Mouse (Mus musculus): ENCODE measurements around the gene Asb15. TPM values are rescaled to one million over a fixed set of nuclear protein-coding genes. Genes with fewer than 3 reads are reported as not detected.
A peak's percentile ranks its signal among the peaks of the same experiment; 100 is the strongest.

Asb15 gene
- polyA plus RNA-seq, 1 experiment from 2014 or later: not detected

- Histone ChIP-seq H3K4me2 (ENCODE audit: low read length) (no peak overlapping the region), H3K27me3 (replicated peaks; ENCODE audit: control insufficient read depth, insufficient read depth, low read length) (no peaks in the 10 kb centered on the region), H3K9ac (ENCODE audit: low read length) (no peak overlapping the region), H3K27ac (ENCODE audit: low read depth) (no peak overlapping the region; the same call in 1 of the 2 replicates), H3K4me1 (replicated peaks; ENCODE audit: control insufficient read depth, insufficient read depth, low read length) (no peaks in the 10 kb centered on the region), H3K4me3 (ENCODE audit: low read depth, low read length) (no peak overlapping the region), H3K9me3 (ENCODE audit: control insufficient read depth, low read length) (no peaks in the 10 kb centered on the region), H3K36me3 (ENCODE audit: control insufficient read depth, insufficient read depth, low read length) (no peaks in the 10 kb centered on the region)
- ATAC-seq (replicated peaks; ENCODE audit: low FRiP score, low TSS enrichment, low read depth) (no peak), DNase-seq (ENCODE audit: low spot score) (no peak)
- 55% methylated on average over 6 of the region's 6 CpGs for WGBS
Measured at GRCm38 (mm10) chr6:24571126-24571525, 43.2 kb downstream of the Asb15 start.

DNA sequence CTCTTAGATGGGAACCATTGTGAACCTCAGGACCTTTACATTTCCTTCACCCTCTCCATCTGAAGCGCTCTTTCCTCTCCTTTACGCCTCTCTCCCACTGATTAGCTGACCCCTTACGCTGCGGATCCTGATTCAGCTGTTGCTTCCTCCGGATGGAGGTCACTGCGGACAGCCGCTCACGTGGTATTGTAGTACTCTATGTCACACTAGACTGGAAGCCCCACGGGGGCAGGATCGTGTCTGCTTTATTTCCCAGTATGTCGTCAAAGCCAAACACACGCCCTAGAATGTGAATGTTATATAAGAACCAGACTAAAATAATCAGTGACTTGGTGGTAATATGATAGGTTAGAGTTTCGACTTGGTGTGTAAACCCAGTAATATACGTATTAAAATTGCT is 44.5 kb downstream of the Asb15 start:
- no peaks in the 10 kb centered on the region for H3K9me3 ChIP-seq (ENCODE audit: control insufficient read depth, low read length)

DNA sequence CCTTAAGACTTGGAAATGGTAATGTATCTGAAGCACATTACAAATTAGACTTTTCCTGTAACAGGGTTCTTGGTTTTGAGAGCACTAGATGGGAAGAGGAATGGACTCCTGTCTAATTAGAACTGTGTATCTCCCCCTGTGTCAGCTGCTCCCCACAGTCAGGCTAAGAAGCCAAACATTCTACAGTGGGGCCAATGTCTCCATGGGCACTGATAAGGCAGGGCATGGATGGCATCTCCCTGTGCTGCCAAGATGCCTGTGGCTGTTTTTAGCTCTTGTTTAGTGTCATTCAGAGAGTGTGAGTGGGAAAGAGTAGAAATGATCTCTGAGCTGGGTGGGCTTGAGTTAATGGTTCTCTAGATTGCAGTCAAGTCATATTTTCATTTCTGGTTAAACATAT is 45.4 kb downstream of the Asb15 start:
- Histone ChIP-seq H3K9me3 (ENCODE audit: control insufficient read depth, low read length) (no peaks in the 10 kb centered on the region), H3K36me3 (ENCODE audit: control insufficient read depth, insufficient read depth, low read length) (no peaks in the 10 kb centered on the region), H3K4me1 (replicated peaks; ENCODE audit: control insufficient read depth, insufficient read depth, low read length) (no peaks in the 10 kb centered on the region), H3K27me3 (replicated peaks; ENCODE audit: control insufficient read depth, insufficient read depth, low read length) (no peaks in the 10 kb centered on the region), H3K9ac (ENCODE audit: low read length) (no peak overlapping the region), H3K4me2 (ENCODE audit: low read length) (no peak overlapping the region), H3K4me3 (ENCODE audit: low read depth, low read length) (no peak overlapping the region), H3K27ac (ENCODE audit: low read depth) (no peak overlapping the region)
- ATAC-seq (replicated peaks; ENCODE audit: low FRiP score, low TSS enrichment, low read depth): no peak
- DNase-seq (ENCODE audit: low spot score): no peak

More for the DNA sequence above, 44.5 kb downstream of the Asb15 start:
- DNase-seq (ENCODE audit: low spot score) (no peak), ATAC-seq (replicated peaks; ENCODE audit: low FRiP score, low TSS enrichment, low read depth) (no peak)
- H3K9ac ChIP-seq (ENCODE audit: low read length): no peak overlapping the region
- H3K27me3 ChIP-seq (replicated peaks; ENCODE audit: control insufficient read depth, insufficient read depth, low read length): no peaks in the 10 kb centered on the region
- H3K4me3 ChIP-seq (ENCODE audit: low read depth, low read length): no peak overlapping the region
- H3K4me2 ChIP-seq (ENCODE audit: low read length): no peak overlapping the region
- H3K27ac ChIP-seq (ENCODE audit: low read depth): no peak overlapping the region
- 89% methylated on average over 14 of the region's 14 CpGs for WGBS
- no peaks in the 10 kb centered on the region for H3K36me3 ChIP-seq (ENCODE audit: control insufficient read depth, insufficient read depth, low read length)
- H3K4me1 ChIP-seq (replicated peaks; ENCODE audit: control insufficient read depth, insufficient read depth, low read length): no peaks in the 10 kb centered on the region

DNA sequence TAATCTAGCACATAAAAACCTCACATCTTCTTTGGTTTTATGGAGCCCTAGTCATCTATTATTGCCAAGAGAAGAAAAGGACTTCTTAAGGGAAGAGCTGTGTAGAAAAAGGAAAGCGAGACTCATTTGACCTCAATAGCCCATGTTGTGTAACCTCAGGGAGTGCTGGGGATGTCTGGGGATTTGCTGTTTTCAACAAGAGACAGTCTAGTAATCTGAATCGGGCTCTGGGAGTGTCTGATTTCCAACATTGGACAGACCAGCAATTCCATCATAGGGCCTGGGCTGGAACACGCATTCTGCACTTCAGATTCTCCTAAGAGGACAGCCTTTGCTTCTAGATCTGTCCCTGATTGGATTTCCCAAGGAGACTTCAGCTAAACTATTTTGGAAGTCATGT is 55.5 kb downstream of the Asb15 start:
- Histone ChIP-seq H3K27me3 (replicated peaks; ENCODE audit: control insufficient read depth, insufficient read depth, low read length) (no peaks in the 10 kb centered on the region), H3K4me2 (ENCODE audit: low read length) (no peak overlapping the region), H3K9ac (ENCODE audit: low read length) (no peak overlapping the region), H3K4me3 (ENCODE audit: low read depth, low read length) (no peak overlapping the region), H3K9me3 (ENCODE audit: control insufficient read depth, low read length) (no peaks in the 10 kb centered on the region), H3K4me1 (replicated peaks; ENCODE audit: control insufficient read depth, insufficient read depth, low read length) (peaks cover 12% of the 10 kb centered on the region), H3K36me3 (ENCODE audit: control insufficient read depth, insufficient read depth, low read length) (no peaks in the 10 kb centered on the region), H3K27ac (ENCODE audit: low read depth) (no peak overlapping the region)
- ATAC-seq (replicated peaks; ENCODE audit: low FRiP score, low TSS enrichment, low read depth): no peak
- no peak for DNase-seq (ENCODE audit: low spot score)
- 70% methylated on average over 3 of the region's 3 CpGs for WGBS

DNA sequence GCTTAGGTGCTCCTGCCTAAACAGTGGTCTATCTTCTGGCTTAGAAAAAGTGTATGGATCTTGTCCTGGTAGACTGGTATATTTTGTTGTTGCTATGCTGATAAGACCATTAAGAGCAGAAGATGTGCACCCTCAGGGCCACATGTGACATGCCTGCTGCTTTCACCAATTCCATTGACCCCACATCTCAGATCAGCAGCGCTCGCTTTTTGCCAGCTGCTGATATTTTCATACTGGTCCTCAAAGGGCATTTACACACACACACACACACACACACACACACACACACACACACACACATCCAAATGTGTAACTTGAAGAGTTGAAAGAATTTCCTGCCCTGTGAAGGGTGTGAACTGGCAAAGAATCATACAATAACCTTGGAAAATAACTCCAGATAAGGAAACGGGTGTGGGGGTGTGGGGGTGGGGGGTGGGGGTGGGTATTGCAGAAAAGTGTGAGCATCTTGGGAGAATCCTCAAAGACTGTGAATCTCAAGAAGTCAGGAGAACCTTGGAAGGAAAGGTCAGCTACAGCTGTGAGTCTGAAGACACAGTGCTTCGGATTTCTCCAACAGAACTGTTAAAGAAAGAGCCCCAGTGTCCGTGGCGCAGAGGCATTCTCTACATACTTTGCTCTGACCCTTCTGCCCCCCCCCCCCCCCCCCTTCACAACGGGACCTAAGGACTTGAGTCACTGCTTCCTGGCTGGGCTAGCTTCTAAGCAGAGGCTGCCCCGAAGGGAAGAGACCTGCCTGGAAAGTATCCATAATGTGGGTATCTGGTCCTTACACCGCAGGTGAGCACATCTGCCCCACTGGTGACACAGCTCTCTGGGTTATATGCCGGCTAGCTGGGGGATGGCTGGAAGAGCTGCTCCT is 57.7 kb downstream of the Asb15 start:
- DNase-seq (ENCODE audit: low spot score): no peak
- H3K9me3 ChIP-seq (ENCODE audit: control insufficient read depth, low read length): no peaks in the 10 kb centered on the region
- H3K4me2 ChIP-seq (ENCODE audit: low read length): no peak overlapping the region
- H3K27me3 ChIP-seq (replicated peaks; ENCODE audit: control insufficient read depth, insufficient read depth, low read length): no peaks in the 10 kb centered on the region
- no peaks in the 10 kb centered on the region for H3K36me3 ChIP-seq (ENCODE audit: control insufficient read depth, insufficient read depth, low read length)
- 34% methylated on average over 8 of the region's 10 CpGs for WGBS
- ATAC-seq (replicated peaks; ENCODE audit: low FRiP score, low TSS enrichment, low read depth): peak; percentile 27; the same call in 1 of the 2 replicates
- peaks cover 12% of the 10 kb centered on the region for H3K4me1 ChIP-seq (replicated peaks; ENCODE audit: control insufficient read depth, insufficient read depth, low read length)
- H3K27ac ChIP-seq (ENCODE audit: low read depth): no peak overlapping the region
- H3K4me3 ChIP-seq (ENCODE audit: low read depth, low read length): no peak overlapping the region
- no peak overlapping the region for H3K9ac ChIP-seq (ENCODE audit: low read length)

DNA sequence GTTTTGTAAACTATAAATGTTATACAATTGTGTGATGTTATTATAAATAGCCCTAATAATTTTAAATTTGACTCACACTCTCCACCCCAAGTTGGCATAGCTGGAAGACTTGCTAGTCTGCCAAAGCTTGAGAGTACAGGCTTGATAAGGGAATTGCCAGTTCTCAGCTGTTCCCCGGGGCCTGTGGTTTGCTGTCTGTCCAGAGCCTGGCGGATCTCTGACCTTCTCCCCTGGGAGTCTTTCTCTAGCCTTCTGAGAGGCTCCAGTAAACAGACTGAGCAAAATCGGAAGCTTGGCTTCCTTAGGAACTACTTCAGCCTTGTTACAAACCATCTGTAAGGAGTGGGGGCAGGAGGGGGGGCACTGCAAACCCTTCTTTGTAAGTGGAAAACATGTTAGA is 58.9 kb downstream of the Asb15 start:
- no peak overlapping the region for H3K4me2 ChIP-seq (ENCODE audit: low read length)
- WGBS: 29% methylated on average over 3 of the region's 3 CpGs
- no peak overlapping the region for H3K9ac ChIP-seq (ENCODE audit: low read length)
- no peaks in the 10 kb centered on the region for H3K36me3 ChIP-seq (ENCODE audit: control insufficient read depth, insufficient read depth, low read length)
- H3K4me3 ChIP-seq (ENCODE audit: low read depth, low read length): no peak overlapping the region
- no peaks in the 10 kb centered on the region for H3K27me3 ChIP-seq (replicated peaks; ENCODE audit: control insufficient read depth, insufficient read depth, low read length)
- 0 out of 2 replicates have a peak overlapping the region, but pooled peaks have one; percentile 27 for H3K27ac ChIP-seq (ENCODE audit: low read depth)
- no peaks in the 10 kb centered on the region for H3K9me3 ChIP-seq (ENCODE audit: control insufficient read depth, low read length)
- H3K4me1 ChIP-seq (replicated peaks; ENCODE audit: control insufficient read depth, insufficient read depth, low read length): peaks cover 12% of the 10 kb centered on the region
- ATAC-seq (replicated peaks; ENCODE audit: low FRiP score, low TSS enrichment, low read depth): no peak
- DNase-seq (ENCODE audit: low spot score): no peak

DNA sequence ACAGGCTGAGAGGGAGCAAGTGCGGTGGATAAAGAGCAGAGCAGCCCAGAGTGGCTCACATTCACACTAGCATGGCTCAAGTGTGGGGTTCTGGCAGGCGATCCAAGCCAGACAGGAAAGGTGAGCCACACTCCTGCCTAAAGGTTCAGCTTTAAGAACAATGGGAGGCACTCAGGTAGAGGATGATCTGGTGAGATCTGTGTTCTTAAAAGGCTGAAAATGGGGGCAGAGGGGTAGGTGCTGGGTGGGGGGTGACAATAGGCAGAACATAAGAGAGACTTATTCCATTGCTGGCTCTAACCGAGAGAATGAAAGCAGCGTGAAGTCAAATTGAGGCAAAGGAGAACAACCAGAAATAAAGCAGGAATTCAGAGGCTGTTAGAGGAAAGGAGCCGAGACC is 62.3 kb downstream of the Asb15 start:
- peaks cover 12% of the 10 kb centered on the region for H3K4me1 ChIP-seq (replicated peaks; ENCODE audit: control insufficient read depth, insufficient read depth, low read length)
- ATAC-seq (replicated peaks; ENCODE audit: low FRiP score, low TSS enrichment, low read depth): no peak
- no peak overlapping the region for H3K4me3 ChIP-seq (ENCODE audit: low read depth, low read length)
- H3K9ac ChIP-seq (ENCODE audit: low read length): no peak overlapping the region
- no peaks in the 10 kb centered on the region for H3K9me3 ChIP-seq (ENCODE audit: control insufficient read depth, low read length)
- DNase-seq (ENCODE audit: low spot score): no peak
- no peaks in the 10 kb centered on the region for H3K36me3 ChIP-seq (ENCODE audit: control insufficient read depth, insufficient read depth, low read length)
- 84% methylated on average over 5 of the region's 5 CpGs for WGBS
- H3K27me3 ChIP-seq (replicated peaks; ENCODE audit: control insufficient read depth, insufficient read depth, low read length): no peaks in the 10 kb centered on the region
- no peak overlapping the region for H3K4me2 ChIP-seq (ENCODE audit: low read length)
- no peak overlapping the region for H3K27ac ChIP-seq (ENCODE audit: low read depth)

DNA sequence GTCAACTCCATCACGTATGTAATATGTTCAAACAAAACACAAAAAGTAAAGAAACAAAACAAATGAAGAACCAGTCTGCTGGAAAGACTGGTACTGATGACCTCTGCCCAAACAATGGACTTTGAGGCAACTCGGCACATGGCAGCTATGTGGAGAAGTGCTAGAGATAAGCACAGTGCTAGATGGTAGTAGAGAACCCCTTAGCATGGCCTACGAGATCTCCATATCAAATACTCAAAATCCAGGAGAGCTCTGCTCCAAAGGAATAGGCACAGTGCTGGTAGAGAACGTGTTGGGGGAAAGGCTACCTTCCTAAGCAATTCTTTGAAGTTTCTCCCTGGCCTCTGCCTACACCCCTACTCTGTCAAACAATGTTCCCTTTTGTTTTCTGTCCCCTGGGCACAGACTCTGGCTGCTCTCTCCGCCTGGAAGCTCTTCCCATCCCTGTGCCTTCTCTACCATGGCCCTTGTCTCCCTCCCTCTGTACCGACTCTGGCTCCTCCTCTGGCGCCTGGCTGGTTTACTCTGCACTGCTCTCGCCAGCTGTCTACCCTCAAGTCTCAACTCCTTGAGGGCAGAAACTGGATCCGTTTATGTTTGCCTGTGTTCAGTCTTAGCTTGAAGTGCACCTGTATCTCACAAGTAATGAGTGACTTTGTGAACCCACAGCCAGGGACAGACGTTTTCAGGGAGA is 63.7 kb downstream of the Asb15 start:
- H3K36me3 ChIP-seq (ENCODE audit: control insufficient read depth, insufficient read depth, low read length): no peaks in the 10 kb centered on the region
- H3K27ac ChIP-seq (ENCODE audit: low read depth): no peak overlapping the region
- no peak overlapping the region for H3K9ac ChIP-seq (ENCODE audit: low read length)
- whole genome bisulfite sequencing: 45% methylated on average over 10 of the region's 10 CpGs
- DNase-seq (ENCODE audit: low spot score) (no peak), ATAC-seq (replicated peaks; ENCODE audit: low FRiP score, low TSS enrichment, low read depth) (no peak)
- no peak overlapping the region for H3K4me2 ChIP-seq (ENCODE audit: low read length)
- no peak overlapping the region for H3K4me3 ChIP-seq (ENCODE audit: low read depth, low read length)
- H3K9me3 ChIP-seq (ENCODE audit: control insufficient read depth, low read length): no peaks in the 10 kb centered on the region
- peaks cover 5% of the 10 kb centered on the region for H3K4me1 ChIP-seq (replicated peaks; ENCODE audit: control insufficient read depth, insufficient read depth, low read length)
- H3K27me3 ChIP-seq (replicated peaks; ENCODE audit: control insufficient read depth, insufficient read depth, low read length): no peaks in the 10 kb centered on the region
